Mouse (Mus musculus): ENCODE results near the gene Hist2h3c1.
A peak's percentile ranks its signal among the peaks of the same experiment; 100 is the strongest.

DNA sequence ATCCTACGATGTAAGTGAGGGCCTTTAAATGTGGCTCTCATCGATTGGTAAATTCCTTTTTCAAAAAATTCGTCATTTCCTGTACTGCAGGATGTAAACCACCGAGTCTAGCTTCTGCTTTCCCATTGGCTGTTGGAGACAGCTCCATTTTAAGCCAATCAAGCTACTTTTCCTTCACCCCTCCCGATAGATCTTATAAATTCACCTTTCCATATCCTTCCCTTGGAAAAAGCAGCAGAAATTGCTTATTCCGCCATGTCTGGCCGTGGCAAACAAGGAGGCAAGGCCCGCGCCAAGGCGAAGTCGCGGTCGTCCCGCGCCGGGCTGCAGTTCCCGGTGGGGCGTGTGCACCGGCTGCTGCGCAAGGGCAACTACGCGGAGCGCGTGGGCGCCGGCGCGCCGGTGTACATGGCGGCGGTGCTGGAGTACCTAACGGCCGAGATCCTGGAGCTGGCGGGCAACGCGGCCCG is 26.8 kb upstream of the Hist2h3c1 start, which contains the start of the genes Bola1 and Hist2h2ab:
- TF ChIP-seq MAX (IDR thresholded peaks at IDR 0.05; ENCODE audit: low read depth): no peak
- TF ChIP-seq POLR2A (IDR thresholded peaks at IDR 0.05; ENCODE audit: insufficient read length, low read depth): peak; percentile 97

All from myocyte (in vitro differentiated cells).